Mouse (Mus musculus) MEL (cell line): ENCODE results near the gene Dusp1. TPM values are rescaled to one million over a fixed set of nuclear protein-coding genes. Genes with fewer than 3 reads are reported as not detected.

Source experiments
- DNase-seq: peaks from one replicate; pipeline ENCODE4 v3.0.0; 2011; ENCODE audit warnings: low read depth, low spot score
- H3K27ac ChIP-seq: 2 replicates; pipeline ENCODE4 v1.5.1; 2012; ENCODE audit warnings: low read depth, mild to moderate bottlenecking, control low read depth, low read length, moderate library complexity; ENCODE audit not compliant: control insufficient read depth
- H3K27me3 ChIP-seq, 2 experiments: fragments of 150-350 bp in 1 of 2; sonication (generic) in 1 of 2; 2 replicates each; pipeline ENCODE4 v1.6.1; 2012; ENCODE audit warnings: low read length in 2 of 2, mild to moderate bottlenecking in 2 of 2, improper control_type of control experiment in 1 of 2, moderate library complexity in 1 of 2; ENCODE audit not compliant: insufficient read depth in 2 of 2, control insufficient read depth in 1 of 2
- H3K36me3 ChIP-seq, 2 experiments: 2 replicates each; pipeline ENCODE4 v1.6.1; 2012 to 2014; ENCODE audit warnings: low read length in 2 of 2, improper control_type of control experiment in 1 of 2, inconsistent platforms in 1 of 2, mild to moderate bottlenecking in 1 of 2; ENCODE audit not compliant: insufficient read depth in 2 of 2, control insufficient read depth in 1 of 2
- H3K4me1 ChIP-seq, 2 experiments: fragments of 150-350 bp in 1 of 2; sonication (generic) in 1 of 2; 2 replicates each; pipeline ENCODE4 v1.6.1; 2012; ENCODE audit warnings: low read length in 2 of 2, improper control_type of control experiment in 1 of 2, mild to moderate bottlenecking in 1 of 2; ENCODE audit not compliant: insufficient read depth in 2 of 2, control insufficient read depth in 1 of 2
- H3K4me3 ChIP-seq, 2 experiments: fragments of 150-350 bp in 1 of 2; sonication (generic) in 1 of 2; 2 replicates each; pipeline ENCODE4 v1.5.1; 2012; ENCODE audit warnings: low read depth in 2 of 2, low read length in 2 of 2, mild to moderate bottlenecking in 2 of 2, moderate library complexity in 2 of 2, control low read depth in 1 of 2, improper control_type of control experiment in 1 of 2; ENCODE audit not compliant: control insufficient read depth in 1 of 2, insufficient read depth in 1 of 2
- H3K79me2 ChIP-seq: 2 replicates; pipeline ENCODE4 v1.6.1; 2012; ENCODE audit warnings: mild to moderate bottlenecking, low read length, moderate library complexity; ENCODE audit not compliant: control insufficient read depth, poor library complexity, insufficient read depth
- H3K9ac ChIP-seq: 2 replicates; pipeline ENCODE4 v1.6.1; 2012; ENCODE audit warnings: low read depth, mild to moderate bottlenecking, control low read depth, low read length, moderate library complexity; ENCODE audit not compliant: control insufficient read depth, poor library complexity, severe bottlenecking
- H3K9me3 ChIP-seq: fragments of 150-350 bp; sonication (generic); replicated peaks from 2 replicates; pipeline ENCODE4 v1.6.1; 2012; ENCODE audit warnings: mild to moderate bottlenecking, low read length, improper control_type of control experiment, moderate library complexity; ENCODE audit not compliant: insufficient read depth
- CHD1 ChIP-seq: IDR thresholded peaks from 2 replicates; pipeline ENCODE4 v1.6.1; 2012; ENCODE audit warnings: low read depth, mild to moderate bottlenecking, inconsistent platforms, low read length, improper control_type of control experiment
- CHD2 ChIP-seq: IDR thresholded peaks from 2 replicates; pipeline ENCODE4 v1.6.1; 2011; ENCODE audit warnings: low read length, improper control_type of control experiment
- CTCF ChIP-seq, 3 experiments: IDR thresholded peaks in 2 of 3; conservative IDR thresholded peaks in 1 of 3; 2 replicates each; pipeline ENCODE4 v1.5.1; 2011 to 2012; ENCODE audit warnings: low read length in 3 of 3, low read depth in 2 of 3, mild to moderate bottlenecking in 2 of 3, improper control_type of control experiment in 1 of 3, inconsistent platforms in 1 of 3, mixed read lengths in 1 of 3, moderate library complexity in 1 of 3; ENCODE audit not compliant: control insufficient read depth in 1 of 3, insufficient read depth in 1 of 3, poor library complexity in 1 of 3, severe bottlenecking in 1 of 3
- E2F4 ChIP-seq: IDR thresholded peaks from 2 replicates; pipeline ENCODE4 v1.6.1; 2011; ENCODE audit warnings: low read depth, low read length, improper control_type of control experiment, borderline replicate concordance
- ELF1 ChIP-seq: IDR thresholded peaks from 2 replicates; pipeline ENCODE4 v1.6.1; 2014; ENCODE audit warnings: low read depth, mild to moderate bottlenecking, inconsistent platforms, low read length, improper control_type of control experiment, moderate library complexity
- EP300 ChIP-seq, 2 experiments: IDR thresholded peaks; 2 replicates each; pipeline ENCODE4 v1.6.1; 2011; ENCODE audit warnings: improper control_type of control experiment in 2 of 2, low read length in 2 of 2, low read depth in 1 of 2, mild to moderate bottlenecking in 1 of 2
- ETS1 ChIP-seq: IDR thresholded peaks from 2 replicates; pipeline ENCODE4 v1.6.1; 2012; ENCODE audit warnings: low read depth, mild to moderate bottlenecking, inconsistent platforms, low read length, improper control_type of control experiment, moderate library complexity
- GABPA ChIP-seq: IDR thresholded peaks from 2 replicates; pipeline ENCODE4 v1.6.1; 2012; ENCODE audit warnings: low read depth, mild to moderate bottlenecking, inconsistent platforms, low read length, improper control_type of control experiment, moderate library complexity
- GATA1 ChIP-seq: IDR thresholded peaks from 2 replicates; pipeline ENCODE4 v1.6.1; 2011; ENCODE audit warnings: low read depth, low read length, improper control_type of control experiment
- KAT2A ChIP-seq: conservative IDR thresholded peaks from 2 replicates; pipeline ENCODE4 v1.6.1; 2012; ENCODE audit warnings: low read depth, low read length, improper control_type of control experiment, inconsistent platforms
- MAX ChIP-seq: IDR thresholded peaks from 2 replicates; pipeline ENCODE4 v1.6.1; 2011; ENCODE audit warnings: low read length, improper control_type of control experiment
- MEF2A ChIP-seq: IDR thresholded peaks from 2 replicates; pipeline ENCODE4 v1.6.1; 2014; ENCODE audit warnings: low read depth, mild to moderate bottlenecking, inconsistent platforms, low read length, improper control_type of control experiment; ENCODE audit not compliant: poor library complexity, insufficient replicate concordance, severe bottlenecking; ENCODE audit errors: extremely low read depth
- MYB ChIP-seq: IDR thresholded peaks from 2 replicates; pipeline ENCODE4 v1.6.1; 2011; ENCODE audit warnings: mild to moderate bottlenecking, low read depth, low read length, improper control_type of control experiment
- MYC ChIP-seq: IDR thresholded peaks from 2 replicates; pipeline ENCODE4 v1.6.1; 2011; ENCODE audit warnings: low read depth, mild to moderate bottlenecking, low read length, improper control_type of control experiment, moderate library complexity
- NELFE ChIP-seq: IDR thresholded peaks from 2 replicates; pipeline ENCODE4 v1.6.1; 2011; ENCODE audit warnings: low read depth, low read length, improper control_type of control experiment
- NRF1 ChIP-seq: IDR thresholded peaks from 2 replicates; pipeline ENCODE4 v1.6.1; 2014; ENCODE audit warnings: low read depth, mild to moderate bottlenecking, inconsistent platforms, low read length, improper control_type of control experiment, moderate library complexity; ENCODE audit not compliant: poor library complexity, insufficient read depth, severe bottlenecking
- POLR2AphosphoS2 ChIP-seq: IDR thresholded peaks from 2 replicates; pipeline ENCODE4 v1.6.1; 2011; ENCODE audit warnings: low read length, improper control_type of control experiment
- SMC3 ChIP-seq: IDR thresholded peaks from 2 replicates; pipeline ENCODE4 v1.6.1; 2011; ENCODE audit warnings: low read depth, low read length, improper control_type of control experiment
- TCF12 ChIP-seq: IDR thresholded peaks from 2 replicates; pipeline ENCODE4 v1.6.1; 2014; ENCODE audit warnings: low read depth, mild to moderate bottlenecking, inconsistent platforms, low read length, improper control_type of control experiment, moderate library complexity
- ZC3H11A ChIP-seq: IDR thresholded peaks from 2 replicates; pipeline ENCODE4 v1.6.1; 2012; ENCODE audit warnings: low read depth, mild to moderate bottlenecking, inconsistent platforms, low read length, improper control_type of control experiment
- ZKSCAN1 ChIP-seq: IDR thresholded peaks from 2 replicates; pipeline ENCODE4 v1.6.1; 2012; ENCODE audit warnings: low read depth, mild to moderate bottlenecking, inconsistent platforms, low read length, improper control_type of control experiment, moderate library complexity
- ZMIZ1 ChIP-seq: IDR thresholded peaks from 2 replicates; pipeline ENCODE4 v1.6.1; 2012; ENCODE audit warnings: low read depth, mild to moderate bottlenecking, inconsistent platforms, low read length, improper control_type of control experiment, moderate library complexity
- ZNF384 ChIP-seq: IDR thresholded peaks from 2 replicates; pipeline ENCODE4 v1.6.1; 2012; ENCODE audit warnings: low read depth, mild to moderate bottlenecking, inconsistent platforms, low read length, improper control_type of control experiment
- polyA plus RNA-seq, 2 experiments: library from polyadenylated mRNA; stranded (reverse) in 1 of 2; unstranded in 1 of 2; fragments of >175 nt in 1 of 2; fragments of >200 nt in 1 of 2; gene quantifications; 2 replicates each; pipeline versions ENCODE4 v1.2.1 to v1.2.4; 2012; ENCODE audit warnings: low replicate concordance in 2 of 2, low read depth in 1 of 2; ENCODE audit not compliant: insufficient read length in 2 of 2, insufficient read depth in 1 of 2, missing spikeins in 1 of 2
- total RNA-seq: library from RNA; depleted of rRNA; stranded (reverse); fragments of 300-350 nt; gene quantifications from 2 replicates; pipeline ENCODE4 v1.2.3, GENCODE M21; 2012

Dusp1 gene
- total and polyA plus RNA-seq, 3 experiments = 0.96 to 5.0 TPM; not detected in 1

GRCm38 (mm10) chr17:26488711-26489403 is 73.1 kb downstream of the Dusp1 start:
- no peaks in the 10 kb centered on the region for H3K79me2 ChIP-seq
- H3K4me3 ChIP-seq = no peak overlapping the region
- H3K27ac ChIP-seq = no peak overlapping the region
- no peak for DNase-seq
- no peaks in the 10 kb centered on the region for H3K36me3 ChIP-seq
- TF ChIP-seq ZC3H11A = no peak
- no peak for TF ChIP-seq CTCF (IDR thresholded peaks at IDR 0.05 in 2 of 3, conservative IDR thresholded peaks at IDR 0.05 in 1 of 3; ENCODE audit: control insufficient read depth in 1 of 3, insufficient read depth in 1 of 3, low read depth in 2 of 3, low read length in 3 of 3, poor library complexity in 1 of 3, severe bottlenecking in 1 of 3)
- TF ChIP-seq EP300 (IDR thresholded peaks at IDR 0.05; ENCODE audit: low read depth in 1 of 2, low read length in 2 of 2) = no peak
- TF ChIP-seq ZNF384 = no peak
- TF ChIP-seq ELF1 = no peak
- TF ChIP-seq ZMIZ1 = no peak
- TF ChIP-seq MYB = no peak
- no peak for TF ChIP-seq NRF1
- H3K9ac ChIP-seq = no peak overlapping the region
- H3K4me1 ChIP-seq = no peaks in the 10 kb centered on the region
- H3K9me3 ChIP-seq = no peaks in the 10 kb centered on the region
- H3K27me3 ChIP-seq = peaks cover 0 to 3% of the 10 kb centered on the region in 2 experiments; a peak in 1 of 4 replicates

- no peak overlapping the region for H3K9ac ChIP-seq
- no peaks in the 10 kb centered on the region for H3K4me1 ChIP-seq
- no peak overlapping the region for H3K27ac ChIP-seq
- no peak overlapping the region for H3K4me3 ChIP-seq
- no peak for DNase-seq
- no peak for TF ChIP-seq ZNF384
- TF ChIP-seq CHD1 = no peak
- no peak for TF ChIP-seq MYC
- TF ChIP-seq E2F4 = no peak
- TF ChIP-seq GABPA = no peak
- no peak for TF ChIP-seq ETS1
- no peak for TF ChIP-seq TCF12
- no peak for TF ChIP-seq MEF2A
- TF ChIP-seq NRF1 = no peak
- TF ChIP-seq MAX = no peak
- no peak for TF ChIP-seq POLR2AphosphoS2
- TF ChIP-seq CHD2 = no peak
- no peak for TF ChIP-seq SMC3
- TF ChIP-seq NELFE = no peak
- TF ChIP-seq CTCF (IDR thresholded peaks at IDR 0.05 in 2 of 3, conservative IDR thresholded peaks at IDR 0.05 in 1 of 3; ENCODE audit: control insufficient read depth in 1 of 3, insufficient read depth in 1 of 3, low read depth in 2 of 3, low read length in 3 of 3, poor library complexity in 1 of 3, severe bottlenecking in 1 of 3) = no peak
- TF ChIP-seq GATA1 = no peak
- no peak for TF ChIP-seq ZKSCAN1
- TF ChIP-seq KAT2A = no peak
- TF ChIP-seq, all 39 proteins: peak for 0
- Histone ChIP-seq H3K27me3 (peaks cover 0 to 3% of the 10 kb centered on the region in 2 experiments; a peak in 1 of 4 replicates), H3K79me2 (no peaks in the 10 kb centered on the region), H3K36me3 (no peaks in the 10 kb centered on the region), H3K9me3 (no peaks in the 10 kb centered on the region)
Measured at GRCm38 (mm10) chr17:26487917-26488316, 74.0 kb downstream of the Dusp1 start.
